Mouse (Mus musculus) bone marrow macrophage, adult 2 months (primary cell): Measurements from ENCODE around the gene Cntnap1.
"Not testable (repeated sequence)": the region's sequence is repeated elsewhere in the genome, so short reads cannot be mapped to it uniquely, and the experiment has no call there.

ENCODE experiments used
- CTCF ChIP-seq: IDR thresholded peaks from 2 replicates; pipeline ENCODE4 v1.5.1; 2012; ENCODE audit warnings: low read depth, mild to moderate bottlenecking, low read length, moderate library complexity
- POLR2A ChIP-seq: IDR thresholded peaks from 2 replicates; pipeline ENCODE4 v1.6.1; 2012; ENCODE audit warnings: mild to moderate bottlenecking, low read depth, low read length, borderline replicate concordance

DNA sequence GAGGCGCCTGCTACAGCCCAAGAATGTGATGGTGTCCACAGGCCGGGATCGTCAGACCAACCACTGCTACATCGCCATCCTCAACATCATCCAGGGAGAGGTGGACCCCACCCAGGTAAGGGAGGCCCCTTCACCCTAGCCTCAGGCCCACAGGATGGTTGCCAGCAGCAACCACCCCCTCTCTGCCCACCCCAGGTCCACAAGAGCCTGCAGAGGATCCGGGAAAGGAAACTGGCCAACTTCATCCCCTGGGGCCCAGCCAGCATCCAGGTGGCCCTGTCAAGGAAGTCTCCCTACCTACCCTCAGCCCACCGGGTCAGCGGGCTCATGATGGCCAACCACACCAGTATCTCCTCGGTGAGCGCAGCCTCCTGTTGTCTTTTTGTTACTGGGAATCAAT is 45.3 kb upstream of the Cntnap1 start:
- TF ChIP-seq CTCF, POLR2A: not testable (repeated sequence)
